Mouse (Mus musculus) T-helper 17 cell (primary cell): Measurements from ENCODE around the gene Nhlrc2.

Experiments
- in situ Hi-C, 2 experiments: fragments of 300-600 bp; cut with MboI, MseI; formaldehyde crosslinking; loops; 1 replicate in 1 of 2; 2 replicates in 1 of 2; pipeline ENCODE4 v1.15.1; 2025; ENCODE audit warnings: high pct_unique_total_duplicates in 2 of 2

Nhlrc2 gene

DNA sequence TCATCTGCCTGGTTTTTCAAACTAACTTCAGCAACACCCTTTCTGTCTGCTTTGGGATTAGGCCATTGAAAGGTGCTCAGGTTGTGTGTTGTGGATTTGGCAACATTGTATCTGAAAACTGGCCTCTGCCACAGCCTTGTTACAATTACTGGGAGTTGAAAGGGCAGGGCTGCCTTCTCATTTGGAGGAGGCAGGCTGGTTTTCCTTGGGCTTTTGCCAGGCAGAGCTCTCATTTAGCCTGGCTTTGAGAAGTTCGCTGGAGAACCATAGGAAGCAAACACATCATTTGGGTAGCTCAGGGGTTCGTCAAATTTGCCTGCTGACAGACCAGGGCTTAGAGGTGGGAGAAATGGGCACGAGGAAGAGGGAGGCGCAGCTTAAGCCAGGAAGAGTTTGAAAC is 71.5 kb downstream of the Nhlrc2 start:
- in situ Hi-C loops, result loop anchor here in 1 of 2 experiments (10.0 kb wide), 1 partner anchor 565 kb away; no protein-coding TSS in a partner anchor

GRCm38 (mm10) chr19:56621876-56622275 is 73.8 kb downstream of the Nhlrc2 start:
- in situ Hi-C loops, result no loop called here

- in situ Hi-C loops, result loop anchor here in 1 of 2 experiments (25.0 kb wide), 1 partner anchor 1591 kb away; no protein-coding TSS in a partner anchor
Measured at GRCm38 (mm10) chr19:56627881-56628472, 79.9 kb downstream of the Nhlrc2 start.

- in situ Hi-C loops, result loop anchor here in 1 of 2 experiments (25.0 kb wide), 1 partner anchor 1592 kb away; no protein-coding TSS in a partner anchor
Measured at GRCm38 (mm10) chr19:56629647-56630046, 81.6 kb downstream of the Nhlrc2 start.

DNA sequence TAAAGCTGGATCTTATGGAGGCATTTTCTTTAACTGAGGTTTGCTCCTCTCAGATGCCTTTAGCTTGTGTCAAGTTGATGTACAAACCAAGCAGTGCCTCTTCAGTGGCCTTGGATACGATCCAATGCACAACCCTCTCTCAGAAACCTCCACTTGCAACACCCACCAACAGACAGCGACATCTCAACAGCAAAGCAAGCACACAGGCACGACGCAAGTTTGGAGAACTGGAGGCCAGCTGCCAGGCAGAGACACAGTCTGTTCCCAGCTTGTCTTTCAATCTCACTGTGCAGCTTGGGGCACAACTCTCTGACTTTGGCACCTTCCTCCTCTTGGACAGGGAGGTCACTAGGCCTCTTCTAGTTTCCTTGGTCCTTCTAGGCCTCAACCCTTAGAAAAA is 83.0 kb downstream of the Nhlrc2 start:
- in situ Hi-C loops, result loop anchor here in 1 of 2 experiments (25.0 kb wide), 1 partner anchor 1594 kb away; no protein-coding TSS in a partner anchor

- in situ Hi-C loops, result loop anchor here in 1 of 2 experiments (25.0 kb wide), 1 partner anchor 1594 kb away; no protein-coding TSS in a partner anchor
Measured at GRCm38 (mm10) chr19:56631451-56631901, 83.4 kb downstream of the Nhlrc2 start.

- in situ Hi-C loops, result loop anchor here in 1 of 2 experiments (25.0 kb wide), 1 partner anchor 1600 kb away; no protein-coding TSS in a partner anchor
Measured at GRCm38 (mm10) chr19:56637035-56637683, 89.1 kb downstream of the Nhlrc2 start.

- in situ Hi-C loops, result loop anchor here in 1 of 2 experiments (25.0 kb wide), 1 partner anchor 1600 kb away; no protein-coding TSS in a partner anchor
Measured at GRCm38 (mm10) chr19:56637684-56638049, 89.6 kb downstream of the Nhlrc2 start.

- in situ Hi-C loops, result loop anchor here in 1 of 2 experiments (25.0 kb wide), 1 partner anchor 1610 kb away; no protein-coding TSS in a partner anchor
Measured at GRCm38 (mm10) chr19:56647451-56648120, 99.5 kb downstream of the Nhlrc2 start.

GRCm38 (mm10) chr19:56651262-56651661 is 103.2 kb downstream of the Nhlrc2 start:
- in situ Hi-C loops, result no loop called here

GRCm38 (mm10) chr19:56652034-56652962 is 104.2 kb downstream of the Nhlrc2 start:
- in situ Hi-C loops, result no loop called here
